Mouse (Mus musculus) ES-Bruce4 (cell line): ENCODE measurements at regions not wholly inside any gene's neighbourhood (a gene's known extent, or its start where the extent isn't known, plus 50 kb on each side); places are given as distances from the start of the nearest gene placed in this dataset.

ENCODE experiments used
- CTCF ChIP-seq: IDR thresholded peaks from one replicate; pipeline ENCODE4 v1.8.1; 2011; ENCODE audit warnings: low read depth, low read length
- EP300 ChIP-seq: IDR thresholded peaks from 2 replicates; pipeline ENCODE4 v1.6.1; 2011; ENCODE audit warnings: low read depth, low read length; ENCODE audit not compliant: insufficient read depth
- POLR2A ChIP-seq: IDR thresholded peaks from one replicate; pipeline ENCODE4 v1.8.1; 2011; ENCODE audit warnings: low read length; ENCODE audit not compliant: insufficient read depth

DNA sequence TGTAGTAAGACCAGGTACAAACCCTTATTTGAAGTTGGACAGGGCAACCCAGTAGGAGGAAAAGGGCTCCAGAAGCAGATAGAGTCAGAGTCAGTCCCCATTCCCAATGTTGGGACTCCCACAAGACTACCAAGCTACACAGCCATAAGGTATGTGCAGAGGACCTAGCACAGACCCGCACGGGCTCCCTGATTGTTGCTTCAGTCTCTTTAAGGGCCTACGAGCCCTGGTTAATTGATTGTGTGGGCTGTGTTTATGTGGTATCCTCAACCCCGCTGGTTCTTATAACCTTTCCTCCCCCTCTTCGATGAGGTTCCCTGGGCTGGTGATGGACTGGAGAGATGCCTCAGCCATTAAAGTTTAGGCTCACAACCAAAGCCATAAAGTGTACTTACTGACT lies 431.6 kb downstream of the 9330182O14Rik start:
- TF ChIP-seq CTCF, result no peak
- no peak for TF ChIP-seq POLR2A
- no peak for TF ChIP-seq EP300
